Mouse (Mus musculus): Measurements from ENCODE around the gene Ascl2. TPM values are rescaled to one million over a fixed set of nuclear protein-coding genes. Genes with fewer than 3 reads are reported as not detected.
A peak's percentile ranks its signal among the peaks of the same experiment; 100 is the strongest.

Gene Ascl2
- total RNA-seq (2021), result not detected
- long read RNA-seq, experiment 1, partial matches to known transcripts, result 0 of 1 reads
- long read RNA-seq, experiment 1, other reads (novel, unspliced or antisense), result 0 of 1 reads
- long read RNA-seq, experiment 2, partial matches to known transcripts, result 1 of 1 reads
- long read RNA-seq, experiment 2, other reads (novel, unspliced or antisense), result 0 of 1 reads

DNA sequence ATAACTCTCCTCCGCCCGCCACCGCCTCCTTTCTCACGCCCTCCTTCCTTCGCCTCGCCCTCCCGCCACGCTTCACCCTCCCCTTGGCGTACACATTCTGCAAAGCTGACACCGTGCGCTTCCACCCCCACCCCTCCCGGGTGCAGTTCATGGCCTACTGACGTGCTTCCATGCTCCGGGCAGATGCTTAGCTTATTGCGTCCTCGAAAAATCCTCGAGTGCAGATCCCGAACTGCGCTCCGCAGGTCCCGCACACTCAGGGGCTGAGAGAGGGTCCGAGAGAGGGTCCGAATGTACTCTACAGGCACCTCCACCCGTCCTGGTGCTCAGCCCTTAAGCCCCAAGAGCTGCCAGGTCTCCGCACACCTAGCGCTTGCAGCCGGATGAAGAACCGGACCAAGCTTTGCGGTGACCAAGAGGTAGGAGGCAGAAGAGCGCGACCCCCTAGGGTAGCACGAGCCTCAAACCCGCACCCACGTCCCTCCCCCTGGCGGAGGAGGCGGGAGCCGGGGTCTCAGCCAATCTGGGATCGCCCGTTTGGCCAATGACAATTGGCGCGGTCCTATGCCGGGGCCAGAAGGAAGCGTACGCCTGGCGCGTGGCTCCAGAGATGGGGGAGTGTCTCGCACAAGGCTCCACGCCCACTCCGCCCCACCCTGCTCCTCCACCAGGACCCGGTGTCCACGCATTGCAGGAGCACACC is at the start of gene Ascl2:
Gene Ascl2, minus strand, starts transcription at position 456 of the 703 bp plus-strand sequence.
- peak in 1 of 2 experiments; percentile 3 for DNase-seq (ENCODE audit: low spot score in 2 of 2)

DNA sequence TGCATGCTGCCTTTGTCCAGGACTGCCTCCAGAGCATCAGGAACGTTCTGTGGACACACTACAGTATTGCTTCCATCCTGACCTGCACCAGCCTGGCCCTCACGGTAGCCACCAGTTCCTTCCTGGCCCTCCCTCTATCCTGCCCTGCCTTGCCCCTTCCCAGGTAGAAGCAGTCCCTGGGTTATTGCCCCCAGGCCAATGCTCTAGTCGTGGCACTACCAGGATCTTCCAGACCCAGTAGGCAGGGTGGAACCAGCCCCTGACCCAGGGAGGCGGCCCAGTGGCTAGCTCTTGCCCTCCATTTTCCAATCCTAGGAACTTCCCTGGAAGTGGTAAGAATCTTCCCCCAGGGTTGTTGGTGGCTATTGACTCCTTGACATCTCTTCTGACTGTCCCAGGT is 48.1 kb upstream of the Ascl2 start:
- no peak for DNase-seq (ENCODE audit: low spot score in 2 of 2)

DNA sequence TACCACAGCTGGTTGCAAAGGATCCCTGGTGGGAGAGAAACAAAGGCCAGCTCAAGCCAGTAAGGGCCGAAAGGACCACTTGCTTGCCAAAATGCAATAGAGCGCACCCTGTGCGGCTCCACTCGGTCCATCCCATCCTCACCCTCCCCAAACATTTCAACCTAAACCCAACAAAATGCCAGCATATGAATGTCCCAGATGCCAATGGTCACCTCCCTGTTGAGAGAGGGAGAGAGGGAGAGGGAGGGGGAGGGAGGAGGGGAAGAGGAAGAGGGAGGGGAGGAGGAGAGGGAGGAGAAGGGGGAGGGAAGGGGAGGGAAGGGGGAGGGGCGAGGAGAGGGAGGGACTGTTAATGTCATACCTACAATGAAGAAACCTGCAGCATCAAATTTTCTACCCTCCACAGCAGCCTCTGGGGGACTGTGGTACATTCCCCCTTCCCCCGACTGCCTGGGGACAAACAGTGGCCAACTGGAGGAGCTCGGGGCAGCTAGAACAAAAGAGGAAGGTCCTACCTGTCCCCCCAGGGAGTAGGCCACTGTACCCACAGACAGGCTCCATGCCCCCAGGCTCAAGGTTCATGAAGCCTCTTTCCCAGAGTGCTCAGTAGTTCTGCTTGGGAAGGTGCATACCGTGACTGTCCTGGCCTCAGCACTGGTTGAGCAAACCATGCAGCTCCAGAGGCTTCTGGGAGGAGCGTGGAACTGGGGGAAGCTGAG is 47.5 kb upstream of the Ascl2 start:
- no peak for DNase-seq (ENCODE audit: low spot score in 2 of 2)

DNA sequence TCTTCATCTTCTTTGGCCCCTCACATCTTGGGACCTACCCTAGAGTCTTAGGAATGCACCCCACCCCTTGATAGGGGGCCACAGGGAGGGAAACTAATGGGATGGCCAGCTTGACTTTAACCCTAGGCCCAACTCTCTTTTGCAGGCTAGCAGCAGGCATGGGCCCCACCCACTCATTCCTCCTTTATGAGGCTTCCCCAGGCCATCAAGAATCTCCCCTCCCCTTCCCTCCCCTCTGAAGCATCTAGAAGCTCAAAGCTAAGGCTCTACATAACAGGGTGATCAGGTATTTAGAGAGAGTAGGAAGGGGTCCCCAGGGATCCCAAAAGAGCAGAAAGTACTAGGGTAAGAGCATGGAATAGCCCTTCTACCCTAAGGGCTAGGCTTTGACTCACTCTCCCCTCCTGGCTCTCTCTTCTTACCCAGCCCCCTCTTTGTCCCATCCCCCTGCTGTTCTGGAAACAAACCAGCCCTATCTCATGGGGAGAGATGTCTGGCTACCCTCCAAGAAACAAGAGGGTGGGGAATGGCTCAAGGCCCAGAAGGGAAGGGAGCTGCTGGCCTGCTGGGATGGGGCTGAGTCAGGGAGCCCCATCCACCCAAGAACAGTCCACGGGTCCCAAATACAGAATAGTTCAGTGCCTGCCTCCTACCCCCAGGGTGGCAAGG is 46.8 kb upstream of the Ascl2 start:
- DNase-seq (ENCODE audit: low spot score in 2 of 2), result peak; percentile 42 to 43

DNA sequence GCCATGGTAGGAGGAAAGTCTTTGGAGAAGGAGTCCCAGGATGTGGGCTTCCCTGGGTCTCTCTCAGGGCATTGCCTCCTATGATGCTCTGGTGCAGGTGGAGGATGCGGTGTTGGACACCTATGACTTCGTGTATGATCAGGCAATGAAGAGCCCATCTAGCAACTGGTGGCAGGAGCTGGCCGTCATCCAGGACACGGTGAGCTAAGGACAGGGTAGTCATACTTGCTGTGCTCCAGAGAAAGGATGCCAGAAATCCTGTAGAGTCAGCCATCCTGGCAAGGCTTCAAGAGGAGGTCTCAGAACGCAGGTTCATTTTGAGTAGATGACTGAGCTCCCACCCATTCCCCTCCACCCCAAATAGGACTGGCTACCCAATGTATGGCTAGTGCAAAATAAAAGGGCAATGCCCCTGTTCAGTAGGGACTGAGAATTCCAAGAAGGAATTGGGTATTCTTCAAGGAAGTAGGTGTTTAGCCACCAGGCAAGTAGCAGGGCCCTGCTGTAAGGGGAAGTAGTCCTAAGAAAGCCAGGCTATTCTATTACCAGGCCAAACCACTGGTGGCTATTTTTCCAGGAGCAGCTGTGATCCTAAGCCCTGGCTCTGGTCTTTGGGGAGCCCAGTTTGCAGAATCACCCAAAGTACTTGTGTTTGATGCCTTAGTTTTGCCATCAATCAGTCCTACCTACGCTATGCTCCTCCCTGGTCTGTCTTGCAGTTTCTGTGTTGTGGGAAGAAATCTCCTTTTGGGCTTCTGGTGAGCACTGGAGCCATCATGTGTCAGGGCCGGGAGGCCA is 46.0 kb upstream of the Ascl2 start:
- no peak for DNase-seq (ENCODE audit: low spot score in 2 of 2)

DNA sequence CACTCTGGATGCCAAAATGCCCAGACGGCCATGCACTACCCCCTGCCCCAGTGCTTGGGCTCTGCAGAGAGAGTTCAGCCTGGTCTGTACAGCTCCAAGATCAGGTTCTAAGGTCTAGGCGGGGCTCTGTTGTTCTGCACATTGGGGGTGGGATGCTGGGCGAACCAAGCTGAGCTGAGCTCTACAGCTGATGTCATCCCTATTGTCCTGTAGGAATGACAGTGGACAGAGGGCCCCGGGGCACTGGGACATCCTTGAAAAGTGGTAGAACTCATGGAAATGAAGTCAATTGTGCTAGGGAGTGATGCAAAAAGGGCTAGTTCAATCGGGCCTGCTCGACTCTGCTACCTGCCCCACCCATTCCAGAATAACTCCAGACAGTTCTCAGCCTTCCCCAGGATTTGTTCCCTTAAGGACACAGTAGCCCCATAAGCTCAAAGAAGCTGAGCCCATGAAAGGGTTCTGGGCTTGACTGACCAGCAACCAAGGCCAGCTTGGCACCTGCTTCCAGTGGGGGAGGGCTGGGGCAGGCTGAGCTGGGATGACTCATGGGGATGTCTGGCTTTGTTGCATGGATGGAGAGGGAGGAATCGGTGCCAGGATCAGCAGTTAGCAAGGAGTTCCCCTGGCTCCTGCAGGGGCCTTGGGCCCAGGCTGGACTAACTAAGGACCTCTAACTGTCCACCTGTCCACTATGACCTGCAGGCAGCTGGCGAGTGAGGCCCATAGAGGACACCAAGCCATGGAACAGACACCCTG is 44.5 kb upstream of the Ascl2 start:
- DNase-seq (ENCODE audit: low spot score in 2 of 2), result peak; percentile 44 to 54

DNA sequence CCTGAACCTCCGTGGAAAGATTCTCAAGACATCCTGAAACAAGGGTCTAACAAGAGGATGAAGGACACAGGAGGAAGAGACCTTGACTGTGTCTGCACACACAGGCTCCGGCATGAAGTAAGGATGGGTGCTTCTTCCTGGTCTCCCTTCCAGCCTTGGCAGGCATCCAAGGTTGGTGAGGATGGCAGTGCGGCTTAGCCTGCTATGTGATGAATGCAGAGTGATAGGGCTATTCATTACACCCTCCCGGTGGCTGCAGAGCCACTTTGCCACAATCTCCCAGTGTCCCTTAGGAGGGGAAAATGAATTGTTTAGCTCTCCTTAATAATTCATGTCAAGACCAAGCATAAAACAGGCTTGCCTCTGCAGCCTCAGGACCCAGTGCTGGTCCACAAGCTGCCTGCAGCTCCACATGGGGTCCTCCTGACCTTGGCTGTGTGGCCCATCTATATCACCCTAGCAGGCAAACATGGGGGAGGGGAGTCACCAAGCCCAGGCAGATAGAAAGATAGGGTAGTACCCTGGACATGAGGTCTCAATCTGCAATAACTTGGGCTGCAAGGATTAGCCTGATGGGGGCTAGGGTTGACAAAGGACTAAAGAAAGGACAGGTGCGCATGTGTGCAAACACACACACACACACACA is 43.3 kb upstream of the Ascl2 start:
- no peak for DNase-seq (ENCODE audit: low spot score in 2 of 2)

DNA sequence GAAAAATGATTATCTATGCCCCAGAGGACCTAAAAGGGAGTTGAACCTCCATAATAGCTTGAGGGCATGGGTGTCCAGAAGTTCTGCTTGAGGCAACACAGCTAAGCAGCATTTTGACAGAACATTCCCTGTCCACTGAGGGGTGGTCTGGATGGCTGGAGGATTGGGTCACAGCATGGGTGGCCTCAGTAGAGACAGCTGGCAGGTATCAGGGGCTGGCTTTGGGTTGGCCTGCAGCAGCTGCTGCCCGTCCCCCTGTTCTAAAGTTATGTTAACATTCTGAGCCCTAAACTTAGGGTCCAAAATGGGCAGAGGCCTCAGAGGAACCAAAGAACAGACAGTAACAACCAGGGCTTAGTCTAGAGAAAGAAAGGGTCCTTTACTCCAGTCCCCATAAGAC is 42.2 kb upstream of the Ascl2 start:
- no peak for DNase-seq (ENCODE audit: low spot score in 2 of 2)

DNA sequence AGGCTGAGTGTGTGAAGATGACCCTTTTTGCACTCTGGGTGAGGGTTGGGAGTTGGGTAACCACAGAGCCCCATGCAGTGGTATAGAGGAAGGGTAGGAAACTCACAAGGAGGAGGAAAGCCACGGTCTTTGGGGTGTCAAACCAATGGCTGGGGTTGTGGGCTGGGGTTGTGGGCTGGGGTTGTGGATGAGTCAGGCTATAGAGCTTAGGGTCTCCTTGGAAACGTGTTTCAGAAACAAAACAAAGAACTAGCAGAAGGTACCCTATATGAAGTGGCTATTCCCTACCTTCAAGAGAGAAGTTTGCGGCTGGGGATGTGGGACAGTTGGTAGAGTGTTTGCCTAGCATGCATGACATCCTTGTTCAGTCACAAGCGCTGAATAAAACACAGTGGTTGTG is 40.9 kb upstream of the Ascl2 start:
- no peak for DNase-seq (ENCODE audit: low spot score in 2 of 2)

DNA sequence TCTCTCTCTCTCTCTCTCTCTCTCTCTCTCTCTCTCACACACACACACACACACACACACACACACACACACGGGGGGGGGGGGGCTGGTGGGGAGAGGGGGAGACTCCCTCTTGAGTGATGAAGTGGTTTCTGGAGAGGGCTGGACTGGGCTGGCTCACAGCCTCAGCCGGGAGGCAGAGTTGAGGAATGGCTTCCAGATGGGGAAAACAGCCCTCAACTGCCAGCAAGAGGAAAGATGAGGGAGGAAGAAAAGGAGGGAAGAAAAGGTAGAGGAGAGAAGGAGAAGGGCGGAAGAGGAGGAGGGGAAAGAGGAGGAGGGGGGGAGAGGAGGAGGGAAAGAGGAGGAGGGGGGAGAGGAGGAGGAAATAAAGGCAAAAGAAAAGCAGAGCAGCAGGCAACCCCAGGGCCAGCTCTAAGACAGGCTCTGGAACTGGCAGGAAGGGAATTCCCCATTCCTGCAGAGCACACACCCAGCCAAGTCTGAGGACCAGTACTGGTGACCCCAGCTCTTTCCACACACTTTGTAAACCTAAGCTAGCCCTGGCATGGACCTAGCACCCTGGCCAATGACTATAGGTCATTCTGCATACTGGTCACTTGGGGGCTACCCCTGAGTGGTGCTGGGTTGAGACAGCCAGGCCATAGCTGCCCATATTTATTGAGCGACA is 40.1 kb upstream of the Ascl2 start:
- DNase-seq (ENCODE audit: low spot score in 2 of 2), result no peak

DNA sequence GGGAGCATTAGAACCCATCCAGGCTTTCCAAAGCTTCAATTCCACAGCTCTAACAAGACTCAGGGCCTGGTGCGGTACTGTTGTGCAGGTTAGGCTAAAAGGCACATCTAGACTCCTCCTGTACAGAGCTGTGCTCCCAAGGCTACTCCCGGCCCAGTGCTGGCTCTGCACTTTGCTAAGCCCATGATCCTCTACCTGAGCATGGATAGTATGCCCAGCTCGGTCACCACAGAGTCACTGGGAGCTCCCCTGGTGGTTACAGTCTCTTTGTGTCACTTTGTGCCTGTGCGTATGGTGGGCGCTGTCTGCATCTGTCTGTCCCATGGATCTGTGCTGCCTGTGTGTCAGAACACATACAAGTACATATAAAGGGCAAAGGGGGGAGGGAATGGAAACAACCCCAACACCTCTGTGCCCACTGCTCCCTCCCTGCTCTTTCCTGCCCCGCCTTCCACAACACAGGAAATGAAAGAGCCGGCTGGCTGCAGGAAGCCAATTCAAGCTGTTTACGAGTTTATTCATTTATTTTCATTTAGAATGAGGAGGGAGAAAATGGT is 39.4 kb upstream of the Ascl2 start:
- DNase-seq (ENCODE audit: low spot score in 2 of 2), result no peak

DNA sequence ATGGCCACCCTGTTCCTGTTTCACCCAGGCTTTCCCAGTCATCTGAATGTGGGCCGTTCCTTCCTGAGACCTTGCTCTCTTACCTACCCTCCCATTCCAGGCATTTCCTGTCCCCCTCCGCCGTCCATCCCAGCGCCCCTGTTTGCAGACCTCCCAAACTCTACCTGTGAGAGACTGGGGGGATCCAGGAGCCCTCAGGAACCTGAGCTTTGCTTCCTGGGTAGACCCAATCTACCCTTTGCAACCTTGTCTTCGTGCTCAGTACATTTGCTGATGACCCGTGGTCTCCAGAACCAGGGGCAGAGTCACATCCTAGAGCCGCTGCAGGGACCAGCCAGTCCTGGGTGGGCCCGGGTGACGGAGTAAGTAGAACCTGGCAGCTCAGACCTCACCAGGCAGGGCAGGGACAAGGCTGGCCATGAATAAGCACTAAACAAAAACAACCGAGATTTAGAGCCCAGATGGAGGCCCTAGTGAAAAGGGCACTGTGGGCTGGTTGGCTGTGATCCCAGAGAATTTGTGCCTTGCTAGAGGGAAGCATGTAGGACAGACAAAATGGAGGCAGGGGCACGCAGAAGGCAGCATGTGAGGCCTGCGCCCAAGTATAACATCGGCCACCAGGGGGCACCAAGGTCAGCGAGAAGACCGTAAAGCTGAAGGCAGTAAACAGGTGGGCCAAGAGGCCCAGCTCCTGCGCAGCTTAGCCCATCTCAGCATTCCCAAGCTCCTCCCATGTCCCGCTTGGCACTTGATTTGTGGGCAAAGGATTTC is 38.7 kb upstream of the Ascl2 start:
- DNase-seq (ENCODE audit: low spot score in 2 of 2), result peak; percentile 91 to 95

DNA sequence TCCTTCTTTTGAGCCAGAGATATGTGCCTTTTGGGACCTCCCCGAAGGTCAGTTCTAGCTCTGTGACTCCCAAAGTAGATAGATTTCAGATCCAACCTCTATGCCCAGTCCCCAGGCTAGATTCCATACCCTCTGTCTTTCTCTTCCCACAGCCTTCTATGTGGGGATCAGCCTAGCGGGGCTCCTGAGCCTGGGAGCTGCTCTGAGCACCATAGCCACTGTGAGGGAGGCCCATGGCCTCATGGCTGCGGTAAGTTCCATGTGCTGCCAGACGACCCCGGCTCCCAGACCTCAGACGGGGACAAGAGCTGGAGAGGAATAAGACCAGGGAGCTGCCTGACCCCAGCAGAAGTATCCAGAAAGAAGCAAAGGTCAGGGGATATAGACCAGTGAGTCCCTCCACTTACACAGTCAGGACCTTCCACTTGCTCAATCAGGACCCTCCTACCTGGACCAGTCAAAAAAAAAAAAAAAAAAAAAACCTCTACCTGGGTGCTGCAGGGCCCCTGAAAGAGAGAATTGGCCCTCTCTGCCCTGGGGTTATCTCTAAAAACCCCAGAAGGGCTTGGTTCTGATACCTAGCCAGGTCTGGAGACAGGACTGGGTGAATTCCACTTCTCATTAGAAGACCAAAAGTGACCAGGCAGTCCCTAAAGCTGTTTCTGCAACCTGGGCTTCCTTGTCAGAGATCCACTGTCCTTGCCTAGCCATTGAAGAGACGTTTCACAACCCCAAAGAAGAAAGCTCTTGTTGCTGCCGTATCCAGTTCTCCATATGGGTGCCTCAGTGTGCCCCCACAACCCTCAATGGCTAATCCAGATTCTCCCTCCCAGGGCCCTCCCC is 37.9 kb upstream of the Ascl2 start:
- no peak for DNase-seq (ENCODE audit: low spot score in 2 of 2)

DNA sequence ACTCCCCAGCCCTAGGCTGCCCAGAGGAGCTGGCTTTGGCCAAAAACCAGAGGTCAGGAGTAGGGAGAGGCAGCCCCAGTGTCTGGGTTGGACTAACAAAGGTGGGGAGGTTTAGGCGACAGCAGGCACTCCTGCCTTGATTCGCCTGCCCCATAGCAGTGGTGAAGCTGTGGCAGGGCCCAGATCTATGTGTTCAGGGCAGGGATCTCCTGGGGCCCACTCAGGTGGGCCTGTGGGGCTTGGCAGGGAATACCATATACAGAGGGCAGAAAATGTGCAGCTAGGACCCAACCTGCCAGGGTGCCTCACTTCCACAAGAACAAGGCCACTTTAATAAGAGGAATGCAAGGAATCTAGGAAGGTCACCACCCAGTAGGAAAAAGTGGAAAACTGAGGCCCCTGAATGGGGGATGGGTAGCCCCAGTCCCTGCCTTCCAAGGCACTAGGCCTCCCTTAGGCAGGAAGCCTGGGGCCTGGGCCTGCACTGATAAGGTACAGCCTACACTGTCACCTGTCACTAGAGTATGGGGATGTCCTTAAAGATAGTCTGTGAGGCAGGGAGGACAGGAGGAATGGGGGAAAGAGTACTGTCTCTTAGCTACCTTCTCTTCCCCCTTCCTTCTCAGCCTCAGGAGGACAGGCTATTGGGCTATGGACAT is 37.2 kb upstream of the Ascl2 start:
- DNase-seq (ENCODE audit: low spot score in 2 of 2), result no peak

DNA sequence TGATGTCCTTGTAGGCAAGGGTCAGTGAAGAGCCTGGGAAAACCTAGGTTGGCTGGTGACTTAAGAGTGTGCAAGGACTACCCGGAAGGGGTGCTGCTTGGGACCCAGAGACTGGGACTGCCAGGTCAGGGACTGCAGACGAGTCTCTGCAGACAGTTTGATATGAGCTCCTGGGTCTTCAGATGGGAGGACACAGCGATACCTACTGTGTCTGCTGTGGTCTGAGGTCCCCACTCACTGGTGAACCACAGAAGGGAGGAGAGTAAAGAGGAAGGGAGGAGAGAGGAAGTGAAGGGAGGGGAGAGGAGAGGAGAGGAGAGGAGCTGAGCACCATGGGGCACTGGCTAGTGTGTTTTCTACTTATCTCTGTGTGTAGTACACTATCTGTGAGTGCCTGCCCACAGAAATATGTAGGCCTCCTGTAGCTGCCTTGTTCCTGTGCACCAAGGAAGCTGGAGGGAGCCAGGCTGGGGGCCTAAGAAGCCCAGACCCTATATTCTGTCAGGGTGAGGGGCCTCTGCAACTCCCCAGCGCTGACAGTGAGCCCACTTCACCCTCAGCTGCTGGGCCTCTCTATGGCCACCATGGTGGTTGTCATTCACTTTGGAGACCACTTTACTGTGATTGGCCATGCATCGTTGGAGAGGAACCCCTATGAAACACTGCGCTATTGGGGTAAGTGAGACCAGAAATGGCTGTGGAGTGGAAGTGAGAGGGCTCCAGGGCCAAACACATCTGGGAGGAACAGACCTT is 36.5 kb upstream of the Ascl2 start:
- DNase-seq (ENCODE audit: low spot score in 2 of 2), result no peak

DNA sequence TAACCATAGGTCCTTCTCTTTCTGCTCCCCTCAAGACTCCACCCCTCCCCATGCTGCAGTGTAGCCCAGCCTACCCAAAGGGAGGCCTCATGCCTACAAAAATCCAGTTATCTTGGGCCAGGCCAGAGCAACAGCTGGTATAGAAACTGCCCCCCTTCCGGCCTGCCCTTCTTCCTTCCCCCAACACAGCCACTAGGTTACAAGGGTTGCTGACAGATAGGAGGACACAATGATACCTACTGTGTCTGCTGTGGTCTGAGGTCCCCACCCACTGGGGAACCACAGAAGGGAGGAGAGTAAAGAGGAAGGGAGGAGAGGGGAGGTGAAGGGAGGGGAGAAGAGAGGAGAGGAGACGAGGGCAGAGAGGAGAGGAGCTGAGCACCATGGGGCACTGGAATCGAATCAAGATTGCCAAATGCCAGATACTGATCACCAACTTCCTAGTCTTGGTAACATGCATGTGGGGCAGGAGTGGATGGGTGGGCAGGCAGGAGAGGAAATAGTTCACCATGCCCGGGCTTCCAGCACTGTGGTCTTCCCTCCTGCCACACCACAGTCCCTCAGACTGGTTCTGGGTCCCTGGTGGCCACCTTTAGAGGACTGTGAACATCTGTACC is 35.8 kb upstream of the Ascl2 start, which contains the start of gene Tspan32:
Gene Tspan32, plus strand, starts transcription at position 320 of the 617 bp plus-strand sequence.
- DNase-seq (ENCODE audit: low spot score in 2 of 2), result no peak

All from left cerebral cortex, adult 18-20 months (tissue).